Mouse (Mus musculus) monocyte, adult 5-6 weeks (primary cell): Measurements from ENCODE around the gene Crip3. TPM values are rescaled to one million over a fixed set of nuclear protein-coding genes. Genes with fewer than 3 reads are reported as not detected.

Experiments used
- ATAC-seq: fragments of 153-309, 156-312 bp; replicated peaks from 2 replicates; pipeline ENCODE4 v1.8.0; 2017; ENCODE audit warnings: mild to moderate bottlenecking; ENCODE audit not compliant: low TSS enrichment, insufficient number of reproducible peaks, severe bottlenecking, poor library complexity, low FRiP score
- total RNA-seq: library from RNA; stranded (forward); fragments of 200-1000, 200-491, 200-594 nt; gene quantifications from 3 replicates; pipeline ENCODE4 v1.2.3, GENCODE M21; 2017

Crip3 gene
- total RNA-seq = not detected in 3 replicates

DNA sequence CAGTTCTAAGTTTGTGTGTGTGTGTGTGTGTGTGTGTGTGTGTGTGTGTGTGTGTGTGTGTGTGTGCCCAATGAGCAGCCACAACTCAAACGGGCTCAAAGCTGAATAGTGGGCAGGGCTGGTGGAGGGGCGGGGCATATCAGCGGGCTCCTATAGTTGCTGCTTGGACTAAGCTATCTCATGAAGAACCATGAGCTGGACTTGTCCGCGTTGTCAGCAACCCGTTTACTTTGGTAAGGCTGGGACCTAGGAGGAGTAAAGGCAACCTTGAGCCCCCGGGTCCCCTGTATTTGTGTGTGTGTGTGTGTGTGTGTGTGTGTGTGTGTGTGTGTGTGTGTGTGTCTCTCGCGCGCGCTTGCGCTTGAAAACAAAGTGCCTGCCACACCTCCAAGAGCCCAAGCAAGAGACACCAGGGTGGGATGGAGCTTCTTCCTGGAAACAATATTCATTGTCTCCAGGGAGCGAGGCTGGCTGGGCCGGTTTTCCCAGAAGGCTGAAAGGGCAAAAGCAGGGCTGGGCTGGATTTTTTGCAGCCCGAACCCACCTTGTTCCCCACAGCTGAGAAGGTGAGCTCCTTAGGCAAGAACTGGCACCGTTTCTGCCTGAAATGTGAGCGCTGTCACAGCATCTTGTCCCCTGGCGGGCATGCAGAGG, at the start of gene Crip3:
Crip3 (plus strand) TSS at position 166 of the 654 bp plus-strand sequence.
- ATAC-seq = no peak

DNA sequence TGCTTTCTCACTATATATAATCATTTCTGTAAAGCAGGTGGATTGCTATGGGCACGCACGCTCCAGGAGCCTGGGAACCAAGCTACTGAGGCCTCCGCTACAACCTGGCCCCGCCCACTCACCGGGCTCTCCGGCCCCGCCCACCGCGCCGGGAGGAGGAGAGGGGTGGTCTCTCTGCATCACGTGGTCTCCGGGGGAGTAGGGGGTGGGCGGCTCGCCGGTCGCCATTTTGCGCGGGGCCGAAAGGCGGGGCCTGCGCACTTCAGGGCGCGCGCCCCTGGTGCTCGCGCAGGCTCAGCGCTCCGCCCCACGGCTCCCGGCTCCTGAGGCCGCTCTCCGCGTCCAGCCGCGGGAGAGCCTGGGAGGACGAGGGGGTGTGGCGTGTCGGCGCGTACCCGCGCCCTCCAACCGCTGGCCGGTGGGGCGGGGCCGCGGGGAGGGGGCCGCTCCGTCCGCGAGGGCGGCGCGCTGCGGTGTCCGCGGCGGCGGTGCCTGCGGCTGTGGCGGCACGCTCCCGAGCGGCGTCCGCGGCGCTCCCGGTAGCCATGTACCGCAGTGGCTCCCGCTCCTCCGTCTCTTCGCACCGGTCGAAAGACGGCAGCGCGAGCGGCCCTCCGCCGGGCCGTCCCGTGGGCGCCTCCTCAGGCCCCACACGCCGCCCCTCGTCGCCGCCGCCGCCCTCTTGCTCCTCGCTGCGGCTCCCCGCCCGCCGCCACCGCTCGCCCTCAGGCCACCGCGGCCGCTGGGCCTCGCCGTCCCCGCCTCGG, 45.2 kb upstream of the Crip3 start, which contains the start of gene Zfp318:
Zfp318 (plus strand) TSS at position 438 of the 767 bp plus-strand sequence.
- peak; percentile 83 for ATAC-seq

DNA sequence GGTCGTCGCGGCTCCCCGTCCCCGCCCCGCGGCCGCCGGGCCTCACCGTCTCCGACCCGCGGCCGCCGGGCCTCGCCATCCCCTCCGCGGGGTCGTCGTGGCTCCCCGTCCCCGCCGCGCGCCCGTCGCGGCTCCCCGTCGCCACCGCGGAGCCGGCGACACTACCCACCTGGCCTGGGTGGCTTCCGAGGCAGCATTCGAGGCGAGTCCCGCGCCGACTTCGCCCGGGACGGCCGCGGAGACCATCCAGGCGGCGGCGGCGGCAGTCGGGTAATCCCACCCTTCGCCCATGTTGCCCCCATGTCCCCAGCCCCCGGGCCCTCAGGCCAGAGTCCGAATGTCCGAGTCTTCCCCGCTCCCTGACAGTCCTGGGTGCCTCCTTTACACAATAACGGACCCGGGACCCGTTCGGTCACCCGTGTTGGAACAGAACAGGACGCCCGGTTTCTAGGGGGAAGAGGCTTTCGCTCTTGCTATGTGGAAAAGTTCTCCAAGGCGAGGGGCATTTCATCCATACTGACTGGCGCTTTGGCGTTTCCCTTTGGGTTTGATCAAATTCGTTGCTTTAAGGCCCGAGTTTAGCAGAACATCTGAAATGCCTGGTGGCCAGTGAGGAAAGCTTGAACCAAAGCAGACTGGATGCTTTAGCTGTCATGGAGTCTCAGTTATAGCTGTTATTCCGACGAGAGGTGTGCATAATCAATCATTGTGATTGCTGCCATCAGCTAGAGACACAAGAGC, 44.5 kb upstream of the Crip3 start:
- ATAC-seq = no peak

DNA sequence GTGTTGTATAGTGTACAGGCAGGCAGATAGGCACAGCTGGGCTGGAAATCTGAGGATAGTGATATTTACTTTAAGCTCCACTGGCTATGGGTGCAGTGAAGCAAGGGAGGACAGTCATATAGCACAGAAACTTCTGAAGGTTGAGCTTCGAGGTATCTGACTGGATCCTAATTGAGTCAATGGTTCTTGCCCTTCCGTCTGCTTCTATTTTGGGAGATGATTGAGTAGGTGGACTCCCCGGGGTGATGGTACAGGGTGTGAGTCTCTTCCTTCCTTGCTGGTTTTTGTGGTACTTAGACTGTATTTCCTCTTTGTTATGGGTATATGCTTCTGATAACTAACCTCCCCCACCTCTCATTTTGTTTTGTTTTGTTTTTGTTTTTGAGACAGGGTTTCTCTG, 40.5 kb upstream of the Crip3 start:
- no peak; the same call in 1 of the 2 replicates for ATAC-seq

DNA sequence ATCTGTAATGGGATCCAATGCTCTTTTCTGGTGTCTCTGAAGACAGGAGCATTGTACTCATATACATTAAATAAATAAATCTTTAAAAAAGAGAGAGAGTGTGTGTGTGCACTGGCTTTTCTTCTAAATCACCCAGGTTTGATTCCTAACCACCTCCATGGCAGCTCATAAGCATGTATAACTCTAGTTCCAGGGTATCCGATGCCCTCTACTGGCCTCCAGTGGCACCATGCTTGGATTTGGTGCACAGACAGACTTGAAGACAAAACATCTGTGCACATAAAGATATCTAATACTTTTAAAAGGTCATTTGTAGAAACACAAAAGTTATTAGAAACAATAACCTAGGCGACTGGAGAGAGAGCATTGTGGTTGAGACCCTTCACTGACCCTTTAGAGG, 35.7 kb upstream of the Crip3 start:
- no peak for ATAC-seq

DNA sequence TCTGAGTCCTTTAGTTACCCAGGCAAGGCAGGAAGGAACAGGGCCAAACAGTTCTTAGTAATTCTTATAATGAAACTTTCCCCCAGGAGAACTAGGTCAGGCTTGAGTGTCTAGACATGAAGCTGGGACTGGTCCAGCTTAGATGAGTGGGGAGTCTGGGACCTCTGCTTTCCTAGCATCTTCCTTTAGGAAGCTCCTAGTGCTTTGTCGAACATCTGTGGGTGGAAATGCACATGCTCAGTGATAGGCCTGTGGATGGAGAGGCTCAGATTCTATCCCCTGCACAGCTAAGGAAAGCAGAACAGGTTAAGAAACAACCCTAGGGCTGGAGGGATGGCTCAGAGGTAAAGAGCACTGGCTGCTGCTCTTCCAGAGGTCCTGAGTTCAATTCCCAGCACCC, 34.1 kb upstream of the Crip3 start:
- no peak for ATAC-seq

DNA sequence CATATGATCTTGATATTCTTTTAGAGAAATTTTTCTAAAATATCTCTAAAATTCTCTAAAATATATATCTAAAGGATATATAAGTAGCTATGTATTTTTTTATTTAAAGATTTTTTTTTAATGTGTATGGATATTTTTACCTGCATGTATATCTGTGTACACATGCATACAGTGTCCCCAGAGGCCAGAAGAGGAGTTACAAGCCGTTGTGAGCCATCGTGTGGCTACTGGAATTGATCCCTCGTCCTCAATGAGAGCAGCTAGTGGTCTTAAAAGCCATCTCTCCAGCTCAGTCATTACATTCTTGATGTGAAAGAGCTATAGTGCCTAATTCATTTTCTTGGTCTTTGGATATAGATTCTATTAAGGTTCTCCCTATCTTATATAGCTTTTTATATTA, 20.2 kb upstream of the Crip3 start:
- no peak for ATAC-seq

DNA sequence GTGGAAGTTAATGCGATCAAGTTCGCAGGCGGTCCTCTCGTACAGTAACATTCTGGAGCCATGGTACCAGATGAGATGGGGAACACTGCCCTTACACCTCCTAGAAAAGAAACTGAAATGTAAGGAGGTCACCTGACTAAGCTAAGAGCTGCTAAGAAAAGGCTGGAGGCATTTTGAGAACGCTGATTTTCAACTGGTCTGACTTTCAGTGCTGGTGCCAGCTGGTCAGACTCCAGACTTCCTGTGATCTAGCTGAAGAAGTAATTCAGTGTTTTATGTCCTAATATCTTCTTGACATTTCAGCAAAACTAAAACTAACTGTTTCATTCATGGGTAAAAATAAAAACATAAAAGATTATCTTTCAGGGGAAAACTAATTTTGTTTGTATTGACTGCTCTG, 10.1 kb upstream of the Crip3 start:
- ATAC-seq = no peak

DNA sequence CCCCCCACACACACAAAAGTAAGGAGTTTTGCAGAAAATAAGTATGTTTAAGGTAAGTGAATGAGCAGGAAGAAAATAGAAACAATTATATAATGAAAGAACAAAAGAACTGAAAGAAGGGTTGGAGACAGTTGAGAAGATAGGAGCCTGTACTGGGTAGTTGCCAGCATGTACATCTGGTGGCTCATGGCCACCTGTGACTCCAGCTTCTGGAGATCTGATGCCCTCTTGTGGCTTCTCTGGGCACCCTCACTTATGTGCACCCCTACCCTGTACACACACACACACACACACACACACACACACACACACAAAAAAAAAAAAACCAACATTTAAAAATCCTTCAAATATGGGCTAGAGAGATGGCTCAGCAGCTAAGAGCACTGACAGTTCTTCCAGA, 9.0 kb upstream of the Crip3 start:
- no peak for ATAC-seq

DNA sequence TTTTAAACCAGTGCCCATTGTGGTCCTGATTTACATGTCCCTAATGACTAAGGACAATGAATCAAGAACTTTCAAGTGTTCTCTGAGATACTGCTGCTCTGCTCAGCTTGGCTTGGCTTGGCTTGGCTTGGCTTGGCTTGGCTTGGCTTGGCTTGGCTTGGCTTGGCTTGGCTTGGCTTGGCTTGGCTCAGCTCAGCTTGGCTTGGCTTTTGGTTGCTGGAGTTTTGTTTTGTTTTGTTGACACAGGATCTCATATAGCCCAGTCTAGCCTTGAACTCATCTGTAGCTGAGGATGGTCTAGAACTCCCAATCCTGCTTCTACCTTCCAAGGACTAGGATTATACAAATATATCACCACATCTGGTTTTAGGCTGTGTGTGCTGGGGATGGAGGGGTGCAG, 2.2 kb upstream of the Crip3 start:
- no peak for ATAC-seq

DNA sequence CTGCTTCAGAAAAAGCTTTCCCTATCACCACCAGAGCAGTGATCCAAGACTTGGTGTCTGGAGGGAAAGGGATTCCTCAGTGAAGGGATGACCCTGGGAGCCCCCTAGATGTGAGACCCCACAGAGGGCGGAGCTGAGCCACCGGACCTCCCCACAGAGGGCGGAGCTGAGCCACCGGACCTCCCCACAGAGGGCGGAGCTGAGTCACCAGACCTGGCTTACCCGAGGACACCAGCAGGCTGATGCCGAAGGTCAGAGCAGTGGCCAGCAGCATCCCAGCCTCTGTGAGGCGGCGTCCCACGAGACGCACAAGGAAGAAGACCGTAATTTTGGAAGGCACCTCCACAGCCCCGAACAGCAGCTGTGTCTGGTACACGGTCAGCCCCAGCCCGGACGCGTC, 4.9 kb downstream of the Crip3 start:
- no peak for ATAC-seq

DNA sequence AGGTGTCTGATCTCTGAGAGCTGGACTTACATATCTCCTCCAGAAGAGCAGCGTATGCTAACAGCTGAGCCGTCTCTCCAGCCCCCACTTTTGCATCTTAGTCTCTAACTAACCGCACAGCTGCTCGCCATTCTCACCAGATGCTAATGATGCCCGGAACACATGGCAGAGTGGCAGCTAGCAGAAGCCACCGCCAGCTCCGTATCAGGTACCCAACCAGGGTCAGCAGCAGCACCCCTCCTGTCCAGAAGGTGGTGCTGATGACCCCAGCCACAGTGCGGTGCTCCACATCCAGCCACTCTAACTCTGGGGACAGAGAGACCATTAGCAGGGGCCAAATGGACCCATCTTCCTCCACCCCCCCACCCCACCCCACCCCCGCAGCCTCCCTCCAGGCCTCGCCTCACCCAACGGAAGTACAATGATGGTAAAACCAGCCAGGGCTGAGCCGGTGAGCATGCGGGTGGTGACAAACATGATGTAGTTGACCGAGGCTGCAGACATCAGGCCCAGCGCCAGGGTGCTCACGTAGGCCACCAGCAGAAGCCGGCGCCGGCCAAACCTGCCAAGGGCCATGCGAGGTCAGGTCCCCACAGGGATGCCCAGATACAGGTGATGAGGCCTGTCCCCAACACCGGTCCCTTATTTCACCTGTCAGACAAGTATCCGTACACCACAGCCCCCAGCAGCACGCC, 8.1 kb downstream of the Crip3 start:
- ATAC-seq = 0 out of 2 replicates have a peak, but pooled peaks have one; percentile 34

DNA sequence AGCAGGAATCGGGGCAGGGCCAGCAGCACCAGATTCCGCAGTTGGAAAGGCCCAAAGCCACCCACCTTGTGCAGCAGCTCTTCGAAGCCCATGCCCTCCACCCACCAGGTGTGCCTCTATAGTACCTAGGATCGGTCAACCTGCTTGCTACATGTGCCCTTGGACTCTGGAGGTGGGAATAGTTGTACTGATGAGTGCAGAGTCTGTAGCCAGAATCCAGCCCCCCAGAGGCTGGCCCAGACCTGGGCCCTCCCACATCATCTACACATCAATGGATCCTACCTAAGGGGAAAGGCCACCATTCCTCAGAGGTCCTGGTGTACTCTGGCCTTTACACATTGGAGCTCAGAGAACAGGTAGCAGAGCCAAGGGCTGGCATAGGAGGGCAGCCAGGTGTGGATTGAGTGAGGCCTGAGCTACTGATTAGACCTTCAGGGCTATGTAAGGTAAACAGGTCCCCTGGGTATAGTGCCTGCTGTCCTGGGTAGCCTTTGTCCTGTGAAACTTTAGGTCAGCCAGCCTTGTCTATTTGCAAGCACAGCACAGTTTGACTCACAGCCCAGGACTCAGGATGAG, 9.7 kb downstream of the Crip3 start, which contains the start of gene Slc22a7:
Slc22a7 (minus strand) TSS at position 160 of the 576 bp plus-strand sequence.
- ATAC-seq = no peak

DNA sequence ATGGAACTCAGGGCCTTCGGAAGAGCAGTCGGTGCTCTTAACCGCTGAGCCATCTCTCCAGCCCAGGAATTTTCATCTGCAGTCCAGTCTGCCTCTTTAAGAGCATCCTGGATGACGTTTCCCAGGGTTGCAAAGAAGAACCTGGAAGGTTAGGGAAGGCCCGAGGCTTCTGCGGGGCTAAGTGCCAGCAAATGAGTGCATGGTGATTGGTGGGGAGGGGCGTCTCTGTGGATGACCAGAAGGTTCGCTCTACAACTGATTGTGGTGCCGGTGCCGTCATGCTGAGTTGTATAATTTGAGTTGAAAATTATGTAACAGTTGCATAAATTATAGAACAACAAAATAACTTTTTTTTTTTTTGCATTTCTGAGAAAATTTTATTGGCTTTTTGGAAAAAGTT, 10.4 kb downstream of the Crip3 start:
- ATAC-seq = no peak

DNA sequence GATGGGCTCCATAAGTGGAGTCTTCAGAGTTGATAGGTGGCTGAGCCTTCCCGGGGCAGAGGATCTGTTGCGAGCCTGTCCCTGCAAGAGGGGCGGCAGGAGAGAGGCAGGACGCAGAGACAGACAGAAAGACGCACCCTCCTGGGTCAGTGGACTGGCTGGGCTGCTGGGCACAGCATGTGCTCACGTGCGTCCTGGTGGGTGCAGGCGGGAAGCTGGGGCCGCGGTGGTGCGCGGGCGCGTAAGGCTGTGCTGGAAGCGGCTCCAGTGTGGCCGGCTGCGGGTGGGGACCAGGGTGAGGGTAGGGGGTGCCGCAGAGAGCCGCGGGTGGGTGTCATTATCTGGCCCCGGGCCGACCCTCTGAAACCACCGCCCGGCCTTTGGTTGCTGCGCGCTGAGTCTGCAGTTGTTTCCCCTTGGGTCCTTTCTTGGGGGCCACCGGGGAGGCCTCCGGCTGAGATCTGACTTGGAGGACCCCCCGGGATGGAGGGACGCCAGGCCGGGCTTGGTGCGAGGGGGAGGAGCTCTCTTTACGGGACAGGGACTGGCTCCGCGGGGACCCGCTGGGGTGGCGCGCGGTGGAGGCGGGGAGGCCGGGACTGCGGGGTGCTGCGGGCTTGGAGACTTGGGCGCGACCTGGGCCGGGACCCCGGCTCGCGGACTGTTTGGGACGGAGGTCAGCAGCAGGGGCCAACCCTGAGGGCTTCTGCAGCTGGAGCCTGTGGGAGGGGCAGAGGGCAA, 16.3 kb downstream of the Crip3 start:
- no peak for ATAC-seq

DNA sequence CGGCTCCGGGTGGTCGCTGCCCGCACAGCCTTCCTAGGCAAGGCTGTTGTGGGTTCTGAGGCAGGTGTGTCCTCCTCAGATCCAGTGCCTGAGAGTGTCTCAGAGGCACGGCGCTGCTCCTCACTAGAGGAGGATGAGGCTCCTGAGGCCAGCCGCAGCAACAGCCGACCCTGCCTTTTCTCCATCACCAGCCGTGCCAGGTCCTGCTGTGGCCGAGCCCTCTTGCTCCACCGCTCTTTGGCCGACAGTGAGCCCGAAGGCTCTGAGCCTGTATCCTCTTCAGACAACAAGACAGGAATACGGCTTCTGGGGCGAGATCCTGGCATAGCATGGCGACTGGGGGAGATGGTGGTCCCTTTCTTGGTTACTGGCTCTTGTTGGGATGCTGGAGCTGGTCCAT, 17.5 kb downstream of the Crip3 start:
- no peak for ATAC-seq

DNA sequence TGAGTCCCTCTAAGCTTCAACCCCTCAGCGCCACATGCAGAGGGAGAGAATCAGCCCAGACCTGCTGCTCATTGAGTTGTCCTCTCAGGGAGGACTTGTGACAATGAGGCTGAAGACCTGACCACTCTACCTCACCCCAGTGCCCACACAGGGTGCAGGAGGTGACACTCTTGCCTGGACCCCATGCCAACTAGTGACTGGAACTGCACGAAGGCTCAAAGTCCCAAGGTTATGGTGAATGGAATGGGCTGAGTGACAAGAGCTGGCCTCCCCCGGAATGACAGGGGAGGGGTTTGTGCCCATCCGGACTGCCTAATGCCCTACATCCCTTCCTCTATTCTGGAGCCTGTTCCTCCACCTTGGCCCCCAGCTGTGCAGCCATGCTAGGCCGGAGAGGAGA, 24.0 kb downstream of the Crip3 start:
- no peak for ATAC-seq

DNA sequence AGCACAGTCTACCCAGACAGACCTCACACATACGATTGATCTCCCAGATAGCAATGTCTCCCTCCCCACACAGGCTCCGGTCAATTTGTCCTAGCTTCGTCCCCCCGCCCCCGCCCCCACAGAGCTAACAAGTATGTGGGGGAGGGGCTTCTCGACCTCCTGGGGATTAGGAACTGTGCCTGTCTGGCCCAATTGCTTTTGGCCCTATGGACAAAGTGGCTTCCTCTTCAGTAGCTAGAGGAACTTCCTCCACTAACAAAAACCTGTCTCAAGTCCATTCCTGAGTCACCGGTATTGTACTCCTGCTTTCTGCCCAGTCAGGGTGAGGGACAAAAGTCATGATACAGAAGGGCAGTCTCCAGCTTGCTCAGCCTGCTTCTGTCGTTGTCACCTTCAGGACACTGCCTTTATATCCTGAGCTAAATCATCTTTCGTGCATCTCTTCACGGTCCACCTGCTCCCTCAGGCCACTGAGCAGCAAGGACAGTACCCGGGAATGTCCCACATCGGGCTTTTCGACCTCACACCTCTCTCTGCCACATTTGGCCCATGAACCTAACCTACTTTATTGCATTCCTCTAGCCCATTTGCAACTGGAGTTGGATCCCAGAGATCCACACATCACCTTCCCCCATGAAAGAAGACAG, 24.7 kb downstream of the Crip3 start:
- ATAC-seq = no peak
